Mouse (Mus musculus) bone marrow, adult 2 months (tissue): Measurements from ENCODE around the gene Stard3.

Experiments
- CTCF ChIP-seq: fragments of 200-500 bp; IDR thresholded peaks from 2 replicates; pipeline ENCODE4 v1.5.1; 2011; ENCODE audit warnings: low read length, control low read depth; ENCODE audit not compliant: control insufficient read depth, insufficient read depth
- POLR2A ChIP-seq: fragments of 200-500 bp; IDR thresholded peaks from 2 replicates; pipeline ENCODE4 v1.6.1; 2011; ENCODE audit warnings: low read depth, mild to moderate bottlenecking, control low read depth, low read length, borderline replicate concordance; ENCODE audit not compliant: control insufficient read depth

GRCm38 (mm10) chr11:98390141-98390540, 32.0 kb downstream of the Stard3 start:
- no peak for TF ChIP-seq CTCF
- TF ChIP-seq POLR2A = no peak
